Mouse (Mus musculus) liver, embryonic 16.5 days (tissue): ENCODE measurements at regions not wholly inside any gene's neighbourhood (a gene's known extent, or its start where the extent isn't known, plus 50 kb on each side); places are given as distances from the start of the nearest gene placed in this dataset.

Experiments
- ATAC-seq: fragments of 200-750 bp; cut with Nextera tagmentation; 2 replicates; pipeline ENCODE4 v1.8.0; 2017; ENCODE audit warnings: low read depth, mild to moderate bottlenecking, moderate number of reproducible peaks, moderate library complexity
- H3K27ac ChIP-seq: fragments of 300-500 bp; sonication (generic); 2 replicates; pipeline ENCODE4 v1.5.1; 2014; ENCODE audit warnings: mild to moderate bottlenecking, low read length
- H3K27me3 ChIP-seq: fragments of 300-500 bp; sonication (generic); 2 replicates; pipeline ENCODE4 v1.6.1; 2014; ENCODE audit warnings: low read depth, low read length, mixed read lengths; ENCODE audit not compliant: control insufficient read depth, insufficient read depth
- H3K36me3 ChIP-seq: fragments of 300-500 bp; sonication (generic); 2 replicates; pipeline ENCODE4 v1.6.1; 2014; ENCODE audit warnings: mild to moderate bottlenecking; ENCODE audit not compliant: control insufficient read depth, insufficient read depth
- H3K4me1 ChIP-seq: fragments of 300-500 bp; sonication (generic); 2 replicates; pipeline ENCODE4 v1.6.1; 2014; ENCODE audit warnings: low read depth, low read length, mixed read lengths; ENCODE audit not compliant: control insufficient read depth
- H3K4me2 ChIP-seq: fragments of 300-500 bp; sonication (generic); 2 replicates; pipeline ENCODE4 v1.6.1; 2014; ENCODE audit warnings: low read depth, low read length, mixed read lengths
- H3K4me3 ChIP-seq: fragments of 300-500 bp; sonication (generic); 2 replicates; pipeline ENCODE4 v1.5.1; 2014; ENCODE audit warnings: low read depth, mild to moderate bottlenecking, low read length
- H3K9ac ChIP-seq: fragments of 300-500 bp; sonication (generic); 2 replicates; pipeline ENCODE4 v1.6.1; 2014; ENCODE audit warnings: low read depth, low read length
- H3K9me3 ChIP-seq: fragments of 300-500 bp; sonication (generic); replicated peaks from 2 replicates; pipeline ENCODE4 v1.6.1; 2016; ENCODE audit warnings: low read length; ENCODE audit not compliant: control insufficient read depth
- WGBS: fragments of 180-500 bp; shearing (Covaris S2); extraction: QIAGEN DNeasy Blood & Tissue Kit; methylation state at CpG from one replicate; pipeline ENCODE4 v1.1.7; 2014; ENCODE audit not compliant: insufficient replicate concordance; 5-methylcytosine and 5-hydroxymethylcytosine counted together

DNA sequence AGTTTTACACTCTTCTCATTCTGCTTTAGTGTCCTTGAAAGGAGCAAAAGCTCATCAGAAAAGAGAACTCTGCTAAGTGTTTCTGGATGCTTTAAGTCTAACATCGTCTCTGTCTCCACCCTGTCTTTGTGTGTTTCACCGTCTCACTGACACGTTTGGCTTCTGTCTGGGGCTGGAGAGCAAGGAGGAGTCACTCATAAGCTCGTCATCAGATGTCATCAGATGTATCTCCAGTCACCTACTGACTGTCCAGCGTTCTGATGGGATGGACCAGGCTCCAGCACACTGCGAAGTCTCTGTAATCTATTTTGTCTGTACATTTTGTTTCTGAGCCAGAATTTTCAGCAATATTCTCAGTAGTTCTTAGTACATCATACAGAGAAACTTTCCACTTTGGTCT, 283.4 kb upstream of the Arglu1 start:
- Histone ChIP-seq H3K27me3 (no peaks in the 10 kb centered on the region), H3K9me3 (no peaks in the 10 kb centered on the region), H3K4me2 (no peak overlapping the region), H3K27ac (no peak overlapping the region), H3K36me3 (no peaks in the 10 kb centered on the region), H3K9ac (no peak overlapping the region), H3K4me1 (no peaks in the 10 kb centered on the region), H3K4me3 (no peak overlapping the region)
- WGBS, result 31% methylated on average over 6 of the region's 6 CpGs
- no peak for ATAC-seq

DNA sequence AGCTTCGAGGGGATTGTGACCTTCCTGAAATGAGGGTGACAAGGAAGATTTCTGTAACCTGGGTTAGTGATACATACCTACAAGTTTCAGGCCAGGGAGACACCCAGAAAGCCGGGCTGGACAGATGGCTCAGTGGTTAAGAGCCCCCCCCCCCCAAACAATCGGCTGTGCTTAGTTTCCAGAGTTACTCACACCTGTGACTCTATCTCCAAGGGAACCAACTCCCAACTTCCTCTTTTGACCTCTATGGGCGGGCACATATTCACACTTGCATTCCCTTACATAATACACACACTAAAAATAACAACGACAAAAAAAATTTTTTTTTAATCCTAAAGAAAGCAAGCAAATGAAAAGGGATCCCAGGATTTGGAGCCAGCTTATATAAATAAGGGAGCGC, 283.0 kb upstream of the Arglu1 start:
- no peak for ATAC-seq
- Histone ChIP-seq H3K36me3 (no peaks in the 10 kb centered on the region), H3K4me1 (no peaks in the 10 kb centered on the region), H3K4me2 (no peak overlapping the region), H3K4me3 (no peak overlapping the region), H3K27me3 (no peaks in the 10 kb centered on the region), H3K27ac (no peak overlapping the region), H3K9me3 (no peaks in the 10 kb centered on the region), H3K9ac (no peak overlapping the region)
- 24% methylated on average over 6 of the region's 6 CpGs for WGBS

DNA sequence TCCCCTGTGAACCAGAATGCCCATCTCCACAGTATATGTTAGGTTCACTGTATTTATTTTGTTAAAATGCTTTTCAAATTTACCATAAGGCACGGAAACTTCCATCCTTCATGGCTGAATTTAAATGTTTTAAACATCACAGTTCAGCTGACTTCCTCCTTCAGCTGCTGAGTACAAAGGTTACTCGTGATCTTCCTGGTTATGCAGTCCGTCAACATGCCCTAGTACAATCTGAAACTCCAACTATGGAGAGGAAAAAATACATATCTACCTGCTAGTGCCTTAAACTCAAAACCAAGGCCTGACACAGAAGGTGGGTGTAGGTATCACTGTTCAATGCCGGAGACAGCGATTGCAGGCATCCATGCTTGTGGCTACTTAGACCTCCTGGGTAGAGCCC, 280.5 kb upstream of the Arglu1 start:
- no peaks in the 10 kb centered on the region for H3K36me3 ChIP-seq
- no peak overlapping the region for H3K4me2 ChIP-seq
- no peak overlapping the region for H3K27ac ChIP-seq
- ATAC-seq, result no peak
- no peaks in the 10 kb centered on the region for H3K4me1 ChIP-seq
- no peak overlapping the region for H3K9ac ChIP-seq
- 47% methylated on average over 5 of the region's 5 CpGs for WGBS
- H3K4me3 ChIP-seq, result no peak overlapping the region
- H3K9me3 ChIP-seq, result no peaks in the 10 kb centered on the region
- H3K27me3 ChIP-seq, result no peaks in the 10 kb centered on the region

DNA sequence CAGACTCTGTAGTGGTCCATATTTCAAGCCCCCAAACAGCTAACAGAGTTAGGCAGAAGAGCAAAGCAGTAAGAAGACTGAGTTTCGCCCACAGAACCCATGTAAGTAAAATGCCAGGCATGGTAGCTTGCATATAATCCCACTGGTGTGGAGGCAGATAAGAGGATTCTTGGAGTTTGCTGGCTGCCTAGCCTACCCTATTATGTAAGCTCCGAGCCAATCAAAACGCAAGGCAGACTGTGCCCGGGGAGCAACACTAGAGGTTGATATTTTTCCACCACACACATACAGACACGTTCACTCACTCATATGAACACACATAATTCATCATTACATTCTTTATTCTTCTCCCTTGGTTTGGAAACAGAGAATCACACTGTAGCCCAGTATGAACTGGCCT, 280.0 kb upstream of the Arglu1 start:
- 65% methylated on average over 5 of the region's 5 CpGs for WGBS

DNA sequence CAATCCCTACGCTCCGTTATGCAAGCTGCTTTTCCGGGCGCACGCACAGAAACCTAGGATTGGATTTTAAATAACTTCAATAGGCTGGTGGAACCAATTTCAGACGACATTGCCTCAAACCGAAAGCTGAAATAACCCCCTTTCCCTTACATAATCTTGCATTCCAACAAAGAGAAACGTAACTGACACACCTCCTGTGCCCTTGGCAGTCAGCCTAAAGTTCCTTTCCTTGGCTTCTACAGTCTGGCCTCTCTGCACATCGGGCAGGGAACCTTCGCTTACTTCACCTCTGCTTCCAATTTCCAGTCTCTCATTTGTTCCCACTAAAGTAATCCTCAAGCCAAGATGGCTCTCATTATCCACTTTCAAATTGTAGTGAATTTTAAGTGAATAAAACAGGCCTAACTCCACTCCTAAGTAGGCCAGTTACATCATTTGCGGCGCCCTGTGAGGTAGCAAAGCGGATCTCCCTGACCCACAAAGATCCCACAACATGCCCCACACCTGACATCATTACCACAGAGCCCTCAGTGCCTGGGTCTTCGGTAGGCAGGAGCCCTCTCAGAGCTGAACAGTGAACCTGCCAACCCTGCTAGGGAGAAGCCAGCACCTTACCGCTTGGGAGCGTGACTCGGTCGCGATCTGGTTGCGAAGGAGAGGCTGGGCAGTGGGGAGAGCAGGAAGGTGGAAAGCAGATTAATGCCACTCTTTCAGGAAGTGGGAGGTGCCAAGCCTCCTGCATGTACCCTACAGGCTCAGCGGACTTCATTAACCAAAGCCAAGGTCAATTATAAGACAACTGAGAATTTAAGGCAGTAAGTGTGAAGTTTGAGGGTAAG, 279.0 kb upstream of the Arglu1 start:
- Histone ChIP-seq H3K9me3 (no peaks in the 10 kb centered on the region), H3K4me2 (no peak overlapping the region), H3K36me3 (no peaks in the 10 kb centered on the region), H3K4me3 (no peak overlapping the region), H3K27me3 (no peaks in the 10 kb centered on the region), H3K4me1 (no peaks in the 10 kb centered on the region), H3K27ac (no peak overlapping the region), H3K9ac (no peak overlapping the region)
- WGBS, result 72% methylated on average over 21 of the region's 21 CpGs
- ATAC-seq, result no peak

More for the DNA sequence above, 280.0 kb upstream of the Arglu1 start:
- Histone ChIP-seq H3K9ac (no peak overlapping the region), H3K4me3 (no peak overlapping the region), H3K27me3 (no peaks in the 10 kb centered on the region), H3K9me3 (no peaks in the 10 kb centered on the region), H3K27ac (no peak overlapping the region), H3K36me3 (no peaks in the 10 kb centered on the region), H3K4me1 (no peaks in the 10 kb centered on the region), H3K4me2 (no peak overlapping the region)
- no peak for ATAC-seq

DNA sequence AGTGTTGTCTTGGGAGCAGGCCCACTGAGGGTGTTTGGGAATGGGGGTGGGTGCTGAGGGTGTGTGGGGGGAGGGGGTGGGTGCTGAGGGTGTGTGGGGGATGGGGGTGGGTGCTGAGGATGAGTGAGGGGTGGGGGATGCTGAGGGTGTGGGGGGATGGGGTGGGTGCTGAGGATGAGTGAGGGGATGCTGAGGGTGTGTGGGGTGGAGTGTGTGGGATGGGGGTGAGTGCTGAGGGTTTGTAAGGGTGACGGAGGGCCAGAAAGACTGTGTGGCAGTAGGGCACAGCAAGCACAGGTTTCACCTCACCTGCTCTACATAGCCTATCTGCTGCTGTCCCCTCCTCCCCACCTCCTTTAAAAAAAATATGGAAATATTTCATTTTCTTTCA, 276.3 kb upstream of the Arglu1 start:
- no peaks in the 10 kb centered on the region for H3K27me3 ChIP-seq
- no peak overlapping the region for H3K4me3 ChIP-seq
- 80% methylated on average over 1 of the region's 1 CpGs for WGBS
- H3K4me2 ChIP-seq, result no peak overlapping the region
- H3K27ac ChIP-seq, result no peak overlapping the region
- H3K9me3 ChIP-seq, result no peaks in the 10 kb centered on the region
- no peak for ATAC-seq
- no peak overlapping the region for H3K9ac ChIP-seq
- H3K36me3 ChIP-seq, result no peaks in the 10 kb centered on the region
- H3K4me1 ChIP-seq, result no peaks in the 10 kb centered on the region

DNA sequence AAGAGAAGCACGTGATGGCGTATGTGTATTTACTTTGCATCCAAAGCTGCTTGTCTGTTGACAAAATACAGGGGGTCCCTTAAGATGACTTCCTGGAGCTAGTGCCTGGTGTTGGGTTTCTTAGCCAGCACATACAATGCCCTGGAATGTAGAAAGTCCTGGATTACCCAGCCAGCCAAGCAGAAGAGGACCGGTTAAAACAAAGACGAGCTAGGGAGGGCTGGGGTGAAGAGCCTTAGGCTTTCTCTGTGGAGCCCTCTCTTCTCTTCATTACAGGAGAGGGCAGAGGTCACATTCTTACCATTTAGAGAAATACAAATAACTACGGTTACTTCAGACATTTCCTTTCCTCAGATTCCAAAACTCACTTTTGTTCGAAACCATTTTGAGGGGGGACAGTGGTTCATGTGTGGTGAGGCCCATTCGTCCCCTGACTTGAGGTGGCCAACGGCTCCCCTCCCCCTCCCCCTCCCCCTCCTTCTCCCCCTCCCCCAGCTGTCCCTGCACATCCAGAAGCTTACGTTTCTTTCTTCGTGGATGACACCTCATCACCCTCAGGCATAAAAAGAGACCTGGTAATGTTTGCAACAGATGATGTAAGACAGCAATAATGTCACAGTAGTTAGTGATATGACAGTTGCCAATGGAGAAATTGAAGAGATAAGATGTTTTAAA, 275.8 kb upstream of the Arglu1 start:
- H3K9me3 ChIP-seq, result no peaks in the 10 kb centered on the region
- no peak overlapping the region for H3K9ac ChIP-seq
- H3K4me1 ChIP-seq, result no peaks in the 10 kb centered on the region
- WGBS, result 48% methylated on average over 10 of the region's 10 CpGs
- H3K4me3 ChIP-seq, result no peak overlapping the region
- H3K36me3 ChIP-seq, result no peaks in the 10 kb centered on the region
- no peaks in the 10 kb centered on the region for H3K27me3 ChIP-seq
- ATAC-seq, result no peak
- H3K27ac ChIP-seq, result no peak overlapping the region
- no peak overlapping the region for H3K4me2 ChIP-seq

DNA sequence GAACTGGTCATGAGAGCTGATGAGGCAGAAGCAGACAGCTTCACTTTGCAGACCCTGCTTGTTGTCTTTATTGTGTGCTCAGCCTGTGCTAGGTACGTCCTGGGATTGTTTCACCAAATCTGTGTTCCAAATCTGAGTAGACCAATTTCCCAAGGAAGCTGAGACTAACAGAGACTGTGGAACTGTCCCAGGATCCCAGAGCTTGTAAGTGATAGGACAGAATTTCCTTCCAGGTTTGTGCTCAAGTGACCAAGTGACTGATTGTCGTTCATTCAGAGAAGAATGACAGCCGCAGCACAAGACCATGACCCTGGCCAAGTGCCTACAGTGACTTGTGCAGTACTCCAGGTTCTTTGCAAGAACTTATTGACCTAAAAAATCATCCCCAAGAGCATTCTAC, 269.9 kb upstream of the Arglu1 start:
- Histone ChIP-seq H3K4me1 (no peaks in the 10 kb centered on the region), H3K9me3 (no peaks in the 10 kb centered on the region), H3K9ac (no peak overlapping the region), H3K4me3 (no peak overlapping the region), H3K36me3 (no peaks in the 10 kb centered on the region), H3K4me2 (no peak overlapping the region), H3K27ac (no peak overlapping the region), H3K27me3 (no peaks in the 10 kb centered on the region)
- 55% methylated on average over 3 of the region's 3 CpGs for WGBS
- no peak for ATAC-seq

DNA sequence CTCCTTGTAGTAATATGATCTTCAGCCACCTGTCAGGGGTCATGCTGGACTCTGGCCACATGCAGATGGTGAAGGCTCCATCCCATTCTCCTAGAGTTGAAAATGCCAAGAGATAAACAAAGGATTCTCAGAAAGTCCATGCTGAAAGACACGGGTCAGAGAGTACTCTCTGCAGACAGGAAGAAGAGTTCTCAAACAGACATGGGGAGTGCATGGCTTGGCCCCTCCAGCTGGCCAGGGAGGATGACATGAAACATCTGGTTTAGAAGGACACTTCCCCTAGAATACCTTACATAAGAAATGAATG, 269.4 kb upstream of the Arglu1 start:
- H3K4me1 ChIP-seq, result no peaks in the 10 kb centered on the region
- ATAC-seq, result no peak
- no peak overlapping the region for H3K27ac ChIP-seq
- H3K27me3 ChIP-seq, result no peaks in the 10 kb centered on the region
- no peaks in the 10 kb centered on the region for H3K36me3 ChIP-seq
- H3K4me3 ChIP-seq, result no peak overlapping the region
- H3K9me3 ChIP-seq, result no peaks in the 10 kb centered on the region
- H3K9ac ChIP-seq, result no peak overlapping the region
- no peak overlapping the region for H3K4me2 ChIP-seq
- WGBS, result 11% methylated on average over 1 of the region's 1 CpGs
